Comparison of ENCODE assay signal across 15 mouse cellular contexts in the genomic region with DNA sequence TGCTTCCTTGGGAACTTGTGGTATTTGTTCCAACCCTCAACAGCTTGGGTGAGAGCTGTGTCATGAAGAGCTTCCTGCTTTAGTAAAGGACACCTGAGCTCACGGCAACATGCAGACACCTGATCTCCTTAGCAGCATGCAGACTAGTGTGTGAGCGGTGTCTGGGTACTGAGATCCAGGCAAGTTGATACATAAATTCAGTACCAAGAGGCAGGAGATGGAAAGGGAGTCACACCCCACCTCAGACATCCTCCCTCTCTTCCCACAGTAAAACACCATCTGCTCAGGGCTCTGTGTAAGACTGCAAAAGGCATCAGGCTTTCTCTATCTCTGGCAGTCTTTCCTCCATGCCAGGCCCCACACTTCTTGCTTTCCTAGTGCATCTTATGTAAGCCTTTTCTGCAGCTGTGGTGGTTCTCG.
DNase-seq lines count a peak whose midpoint lies in the region; ATAC-seq lines count a peak whose summit lies in the region.
"Had no signal": no experiment of that assay in that cellular context is flagged by ENCODE, and none has a peak within 500 bp of the region (broad histone marks: within the 10 kb centered on the region; RNA-seq: fewer than 3 reads in every experiment).

No protein-coding gene starts in this region.

- H3K36me3 ChIP-seq in forebrain, embryonic 15.5 days = no peaks in the 10 kb centered on the region
- no peaks in the 10 kb centered on the region for H3K36me3 ChIP-seq in forebrain, embryonic 12.5 days (replicated peaks)
- no peaks in the 10 kb centered on the region for H3K36me3 ChIP-seq in embryonic facial prominence, embryonic 15.5 days
- no peaks in the 10 kb centered on the region for H3K36me3 ChIP-seq in kidney, embryonic 15.5 days
- H3K36me3 ChIP-seq: midbrain, embryonic 10.5 days had no signal

- no peak overlapping the region for H3K4me3 ChIP-seq in forebrain, embryonic 15.5 days
- no peak overlapping the region for H3K4me3 ChIP-seq in forebrain, embryonic 12.5 days (replicated peaks)
- no peak overlapping the region for H3K4me3 ChIP-seq in embryonic facial prominence, embryonic 15.5 days (replicated peaks)
- no peak overlapping the region for H3K4me3 ChIP-seq in kidney, embryonic 15.5 days (replicated peaks)
- H3K4me3 ChIP-seq: heart, adult 2 months; midbrain, embryonic 10.5 days had no signal

- 73% methylated on average over 3 of the region's 3 CpGs for WGBS in forebrain, embryonic 15.5 days
- WGBS in forebrain, embryonic 12.5 days = 90% methylated on average over 3 of the region's 3 CpGs
- 60% methylated on average over 3 of the region's 3 CpGs for WGBS in embryonic facial prominence, embryonic 15.5 days
- WGBS in kidney, embryonic 15.5 days = 75% methylated on average over 3 of the region's 3 CpGs

- H3K9me3 ChIP-seq in forebrain, embryonic 15.5 days = no peaks in the 10 kb centered on the region
- H3K9me3 ChIP-seq in forebrain, embryonic 12.5 days = peaks cover 2% of the 10 kb centered on the region; the same call in 1 of the 2 replicates
- no peaks in the 10 kb centered on the region for H3K9me3 ChIP-seq in embryonic facial prominence, embryonic 15.5 days (replicated peaks)
- H3K9me3 ChIP-seq in kidney, embryonic 15.5 days (replicated peaks) = no peaks in the 10 kb centered on the region
- H3K9me3 ChIP-seq: midbrain, embryonic 10.5 days had no signal

- no peak overlapping the region for H3K9ac ChIP-seq in forebrain, embryonic 15.5 days (replicated peaks)
- no peak overlapping the region for H3K9ac ChIP-seq in forebrain, embryonic 12.5 days
- no peak overlapping the region for H3K9ac ChIP-seq in embryonic facial prominence, embryonic 15.5 days
- no peak overlapping the region for H3K9ac ChIP-seq in kidney, embryonic 15.5 days

- 0 out of 2 replicates have a peak, but pooled peaks have one; percentile 35 for ATAC-seq in forebrain, embryonic 15.5 days (replicated peaks)
- no peak for ATAC-seq in forebrain, embryonic 12.5 days (ENCODE audit: low FRiP score)
- peak; percentile 69; the same call in 1 of the 2 replicates for ATAC-seq in embryonic facial prominence, embryonic 15.5 days (ENCODE audit: insufficient number of reproducible peaks, low FRiP score, low TSS enrichment, low read depth)
- no peak for ATAC-seq in granulocyte monocyte progenitor cell, adult 5-6 weeks (replicated peaks; ENCODE audit: poor library complexity, severe bottlenecking)
- ATAC-seq in kidney, embryonic 15.5 days (replicated peaks; ENCODE audit: low FRiP score) = no peak
- ATAC-seq: hindbrain, embryonic 16.5 days had no signal

- H3K4me2 ChIP-seq in forebrain, embryonic 15.5 days (replicated peaks) = no peak overlapping the region
- H3K4me2 ChIP-seq in forebrain, embryonic 12.5 days = no peak overlapping the region
- no peak overlapping the region for H3K4me2 ChIP-seq in embryonic facial prominence, embryonic 15.5 days (replicated peaks)
- H3K4me2 ChIP-seq in kidney, embryonic 15.5 days = no peak overlapping the region

- no peaks in the 10 kb centered on the region for H3K27me3 ChIP-seq in forebrain, embryonic 15.5 days
- no peaks in the 10 kb centered on the region for H3K27me3 ChIP-seq in forebrain, embryonic 12.5 days
- H3K27me3 ChIP-seq in embryonic facial prominence, embryonic 15.5 days = no peaks in the 10 kb centered on the region
- no peaks in the 10 kb centered on the region for H3K27me3 ChIP-seq in kidney, embryonic 15.5 days

- no peak overlapping the region for H3K27ac ChIP-seq in forebrain, embryonic 15.5 days (replicated peaks)
- H3K27ac ChIP-seq in forebrain, embryonic 12.5 days = no peak overlapping the region
- H3K27ac ChIP-seq in embryonic facial prominence, embryonic 15.5 days (replicated peaks) = no peak overlapping the region
- no peak overlapping the region for H3K27ac ChIP-seq in kidney, embryonic 15.5 days
- H3K27ac ChIP-seq: heart, adult 2 months; midbrain, embryonic 10.5 days had no signal

- H3K4me1 ChIP-seq in forebrain, embryonic 15.5 days = peaks cover 5% of the 10 kb centered on the region; the same call in 1 of the 2 replicates
- peaks cover 11% of the 10 kb centered on the region for H3K4me1 ChIP-seq in forebrain, embryonic 12.5 days
- H3K4me1 ChIP-seq in embryonic facial prominence, embryonic 15.5 days = 0 out of 2 replicates have a peak, but pooled peaks cover 2% of the 10 kb centered on the region
- 0 out of 2 replicates have a peak, but pooled peaks cover 13% of the 10 kb centered on the region for H3K4me1 ChIP-seq in kidney, embryonic 15.5 days

- DNase-seq in layer of hippocampus, postnatal 36 days = peak; percentile 13 to 16
- peak; percentile 40 to 70 for DNase-seq in right cerebral cortex, postnatal 10 days (ENCODE audit: low spot score in 2 of 2)
- DNase-seq in spleen, postnatal 4 days (ENCODE audit: low spot score in 2 of 2) = no peak
- DNase-seq: adrenal gland, adult 8-10 months; cerebellum, adult 2 months; heart, adult 2 months; kidney, adult 8-10 months; lung, postnatal 36 days had no signal

Comparison
In these comparisons a context has a peak if more than half of its experiments do, and no peak if none do; other contexts are left out.
1. ATAC-seq: peak in forebrain, embryonic 15.5 days (single experiment) and embryonic facial prominence, embryonic 15.5 days (single experiment); none in forebrain, embryonic 12.5 days (single experiment), granulocyte monocyte progenitor cell, adult 5-6 weeks (single experiment) and kidney, embryonic 15.5 days (single experiment).
2. DNase-seq: peak in layer of hippocampus, postnatal 36 days (2 of 2) and right cerebral cortex, postnatal 10 days (2 of 2); none in spleen, postnatal 4 days (0 of 2).